Mouse (Mus musculus): ENCODE results near the gene Ttll8.

Gene Ttll8

GRCm38 (mm10) chr15:88921131-88921991, 32.9 kb downstream of the Ttll8 start:
- DNase-seq (ENCODE audit: low spot score), result peak; percentile 49

DNA sequence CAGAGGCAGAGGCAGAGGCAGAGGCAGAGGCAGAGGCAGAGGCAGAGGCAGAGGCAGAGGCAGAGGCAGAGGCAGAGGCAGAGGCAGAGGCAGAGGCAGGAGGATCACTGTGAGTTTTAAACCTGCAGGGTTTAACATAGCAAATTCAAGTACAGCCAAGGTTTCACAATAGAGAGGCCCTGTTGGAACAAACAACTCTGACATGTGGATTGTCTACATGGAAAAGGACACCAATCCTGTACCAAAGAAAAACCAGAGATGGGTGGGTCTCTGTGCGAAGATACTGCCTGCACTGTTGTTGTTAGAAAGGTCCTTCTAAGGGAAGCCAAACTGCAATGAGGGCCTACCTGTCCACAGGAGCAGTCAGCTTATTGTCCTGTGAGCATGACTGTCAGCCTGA, 34.2 kb downstream of the Ttll8 start:
- no peak for DNase-seq (ENCODE audit: low spot score)

DNA sequence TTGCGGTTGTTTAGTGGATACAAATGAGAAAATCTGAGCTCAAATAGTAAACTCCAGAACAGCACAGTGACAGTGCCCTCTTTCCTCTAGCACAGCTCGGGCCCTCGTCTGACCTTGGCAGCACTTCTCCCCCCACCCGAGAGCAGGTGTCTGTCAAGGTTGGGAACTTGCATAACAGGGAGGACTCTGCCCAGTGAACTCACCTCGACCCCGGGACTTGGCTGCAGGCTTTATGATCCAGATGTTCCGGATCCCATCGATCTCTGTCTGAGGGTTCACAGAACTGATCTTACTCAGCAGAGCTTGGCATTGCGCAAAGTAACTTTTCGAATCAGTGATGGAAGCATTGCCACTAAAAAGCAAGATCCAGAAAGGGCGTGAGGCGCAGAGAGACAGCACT, 34.9 kb downstream of the Ttll8 start:
- DNase-seq (ENCODE audit: low spot score), result peak; percentile 37

DNA sequence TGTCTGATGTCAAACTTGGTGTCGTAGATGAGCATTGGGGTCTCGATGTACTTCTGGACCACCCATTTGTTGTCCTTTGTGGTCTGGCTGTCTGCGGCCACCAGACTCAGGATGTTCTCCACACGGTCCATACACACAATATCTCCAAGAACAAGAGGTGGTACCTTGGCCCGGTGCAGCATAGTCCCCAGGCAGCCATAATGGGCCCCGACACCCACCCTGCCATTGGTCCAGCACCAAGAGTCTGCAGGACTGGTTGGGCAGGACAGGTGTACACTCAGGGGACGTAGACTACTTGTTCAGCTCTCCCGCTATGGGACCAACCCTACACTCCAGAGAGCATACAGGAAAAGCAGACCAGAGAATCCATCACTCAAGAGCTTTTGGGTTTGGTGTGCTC, 37.1 kb downstream of the Ttll8 start:
- no peak for DNase-seq (ENCODE audit: low spot score)

DNA sequence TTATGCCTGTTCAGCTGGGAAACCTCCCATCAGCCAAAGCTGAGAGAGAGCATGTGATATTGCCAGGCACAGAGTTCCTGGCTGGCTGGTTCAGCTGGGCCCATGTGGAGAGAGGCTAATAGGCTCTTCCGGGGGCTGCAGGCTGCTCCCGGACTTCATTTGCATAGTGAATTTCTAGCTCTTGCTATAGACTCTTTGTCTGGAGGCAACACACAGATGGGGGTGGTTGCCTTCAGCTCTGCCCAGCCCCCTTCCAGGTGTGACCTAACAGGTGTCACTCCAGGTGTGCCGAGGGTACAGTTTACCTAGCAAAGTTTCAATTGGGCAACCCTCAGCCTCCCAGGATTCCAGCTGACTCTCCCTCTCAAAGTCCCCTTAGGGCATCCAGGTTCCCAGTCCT, 37.9 kb downstream of the Ttll8 start:
- no peak for DNase-seq (ENCODE audit: low spot score)

DNA sequence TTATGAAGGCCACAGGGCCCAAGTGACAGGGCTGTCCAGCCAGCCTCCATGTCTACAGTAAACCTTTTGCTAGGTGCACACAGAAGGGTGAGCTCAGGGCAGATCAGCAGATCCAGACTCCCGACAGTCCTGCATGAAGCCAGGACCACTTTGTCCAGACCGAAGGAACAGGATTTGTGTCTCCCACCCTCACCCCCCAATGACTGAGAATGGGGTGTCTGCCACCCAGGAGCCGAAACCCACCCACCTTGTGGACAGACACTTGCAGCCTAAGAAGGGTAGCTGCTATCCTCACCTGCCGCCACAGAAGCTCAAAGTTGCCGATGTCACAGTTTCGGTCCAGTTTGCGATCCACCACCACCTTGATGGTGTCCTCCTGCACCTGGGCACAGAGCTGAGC, 39.2 kb downstream of the Ttll8 start:
- no peak for DNase-seq (ENCODE audit: low spot score)

DNA sequence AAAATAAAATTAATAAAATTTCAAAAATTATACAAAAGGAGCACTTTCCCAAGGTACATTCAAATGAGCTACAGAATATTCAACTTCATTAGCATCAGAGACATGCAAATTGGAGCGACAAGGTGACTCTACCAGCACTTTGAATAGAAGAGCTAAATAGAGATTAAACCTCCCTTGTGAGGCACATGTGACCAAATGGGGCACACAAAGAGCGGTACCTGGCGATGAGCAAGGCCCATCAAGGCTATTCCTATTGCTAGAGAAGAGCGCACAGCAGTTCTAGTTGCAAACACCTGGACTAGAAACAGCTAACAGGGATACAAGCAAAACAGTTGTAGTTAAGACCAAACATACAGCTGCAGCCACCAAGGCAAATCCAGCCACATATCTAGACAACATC, 47.9 kb downstream of the Ttll8 start:
- DNase-seq (ENCODE audit: low spot score), result no peak

DNA sequence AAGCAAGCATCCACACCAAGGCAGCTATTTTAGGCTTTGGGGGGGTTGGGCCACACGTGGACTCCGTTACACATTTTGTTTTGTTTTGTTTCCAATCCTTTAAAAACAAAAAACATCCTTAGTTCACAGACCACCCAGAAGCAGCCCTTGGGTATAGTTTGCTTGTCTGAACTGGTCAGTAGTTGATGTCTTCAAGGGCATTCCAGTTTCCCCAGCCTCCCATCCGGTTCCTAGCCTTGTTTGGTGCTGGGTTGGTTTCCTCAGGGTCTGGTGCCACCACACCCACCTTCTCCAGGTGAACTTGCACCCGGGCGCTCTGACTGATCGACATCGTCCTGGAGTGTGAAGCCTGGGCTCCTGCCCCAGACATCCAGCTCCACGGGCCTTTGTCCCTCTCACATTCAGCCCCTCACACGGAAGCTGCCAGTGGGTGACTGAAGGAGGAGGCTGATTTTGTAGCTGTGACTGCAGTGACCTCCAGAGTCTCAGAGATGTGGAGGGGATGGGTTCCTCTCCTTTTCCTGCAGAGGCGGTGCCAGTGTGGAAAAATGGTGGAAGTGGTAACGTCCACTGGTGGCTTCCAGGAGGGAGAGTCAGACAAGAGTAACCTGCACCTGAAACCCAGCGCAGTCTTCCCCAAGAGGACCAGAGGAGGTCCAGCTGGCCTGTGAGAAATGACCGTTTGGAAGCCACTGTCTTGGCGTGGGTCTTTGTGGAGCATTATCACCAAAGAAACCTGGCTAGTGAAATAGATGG, 50.0 kb downstream of the Ttll8 start:
- DNase-seq (ENCODE audit: low spot score), result no peak

- DNase-seq (ENCODE audit: low spot score), result no peak
Measured at GRCm38 (mm10) chr15:88903086-88903485, 51.1 kb downstream of the Ttll8 start.

DNA sequence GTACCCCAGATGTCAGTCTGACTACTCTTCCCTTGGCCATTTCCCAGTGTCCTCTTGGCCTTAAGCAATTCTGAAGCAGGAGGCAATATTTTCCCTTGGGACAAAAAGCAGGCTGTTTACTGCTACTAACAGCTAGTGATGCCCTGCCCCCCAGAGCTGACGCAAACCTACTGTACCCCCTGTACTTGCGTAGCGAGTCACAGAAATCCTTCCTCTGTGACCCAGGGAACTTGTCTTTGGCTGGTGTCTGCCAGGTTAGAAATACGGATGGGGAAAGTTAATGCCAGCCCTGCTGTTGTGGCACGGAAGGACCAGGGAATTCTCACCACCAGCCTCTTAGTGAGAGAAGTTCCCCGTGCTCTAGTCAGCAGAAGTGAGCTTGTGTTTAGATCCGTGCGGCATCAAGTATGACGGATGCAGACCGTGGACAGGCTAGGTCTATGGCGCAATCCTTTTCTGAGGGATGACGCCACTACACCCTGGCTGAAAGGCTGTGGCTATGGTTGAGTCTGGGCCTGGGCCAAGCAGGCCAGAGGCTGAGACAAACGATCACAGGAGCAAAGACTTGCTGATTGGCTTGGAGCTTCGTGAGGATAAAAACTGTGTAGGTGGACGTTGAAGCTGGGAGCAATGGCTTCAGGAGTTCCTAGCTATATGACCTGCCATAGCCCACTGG, 51.9 kb downstream of the Ttll8 start:
- DNase-seq (ENCODE audit: low spot score), result no peak

DNA sequence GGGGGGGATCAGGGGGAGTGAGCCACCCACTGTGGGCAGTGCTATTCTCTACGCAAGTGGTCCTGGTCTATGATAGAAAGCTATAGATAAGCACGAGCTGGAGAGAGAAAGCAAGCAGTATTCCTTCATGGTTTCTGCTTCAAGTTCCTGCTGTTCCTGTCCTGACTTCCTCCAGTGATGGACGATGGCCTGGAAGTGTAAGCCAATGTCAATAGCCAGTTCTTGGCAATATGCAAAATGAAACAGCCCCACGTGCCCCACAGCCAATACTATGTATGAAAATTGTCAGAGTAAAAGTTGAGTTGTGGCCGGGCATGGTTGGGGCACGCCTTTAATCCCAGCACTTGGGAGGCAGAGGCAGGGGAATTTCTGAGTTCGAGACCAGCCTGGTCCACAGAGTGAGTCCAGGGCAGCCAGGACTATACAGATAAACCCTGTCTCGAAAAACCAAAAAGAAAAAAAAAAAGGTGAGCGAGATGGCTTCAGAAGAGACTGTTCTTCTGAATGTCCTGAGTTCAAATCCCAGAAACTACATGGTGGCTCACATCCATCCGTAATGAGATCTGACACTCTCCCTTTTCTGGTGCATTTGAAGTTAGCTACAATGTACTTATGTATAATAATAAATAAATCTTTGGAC, 57.8 kb downstream of the Ttll8 start:
- no peak for DNase-seq (ENCODE audit: low spot score)

- no peak for DNase-seq (ENCODE audit: low spot score)
Measured at GRCm38 (mm10) chr15:88895891-88896290, 58.3 kb downstream of the Ttll8 start.

DNA sequence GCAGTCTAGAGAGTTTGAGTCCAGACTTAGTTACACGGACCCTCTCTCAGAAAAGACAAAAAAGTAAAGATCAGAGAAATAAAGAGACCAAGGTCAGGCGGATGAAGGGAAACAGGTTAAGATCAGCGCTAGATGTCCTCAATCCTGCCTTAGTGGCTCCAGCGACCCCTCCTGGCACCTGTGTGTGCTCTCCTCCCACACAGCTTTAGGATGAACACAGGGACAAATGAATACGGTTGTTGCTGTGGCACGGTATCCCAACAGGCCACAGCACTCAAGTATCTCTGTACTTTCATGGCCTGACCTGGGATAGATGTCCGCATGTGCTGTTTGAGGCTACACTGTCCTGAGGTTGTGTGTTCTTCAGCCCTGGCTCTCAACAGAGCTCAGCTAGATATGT, 59.1 kb downstream of the Ttll8 start:
- DNase-seq (ENCODE audit: low spot score), result no peak

DNA sequence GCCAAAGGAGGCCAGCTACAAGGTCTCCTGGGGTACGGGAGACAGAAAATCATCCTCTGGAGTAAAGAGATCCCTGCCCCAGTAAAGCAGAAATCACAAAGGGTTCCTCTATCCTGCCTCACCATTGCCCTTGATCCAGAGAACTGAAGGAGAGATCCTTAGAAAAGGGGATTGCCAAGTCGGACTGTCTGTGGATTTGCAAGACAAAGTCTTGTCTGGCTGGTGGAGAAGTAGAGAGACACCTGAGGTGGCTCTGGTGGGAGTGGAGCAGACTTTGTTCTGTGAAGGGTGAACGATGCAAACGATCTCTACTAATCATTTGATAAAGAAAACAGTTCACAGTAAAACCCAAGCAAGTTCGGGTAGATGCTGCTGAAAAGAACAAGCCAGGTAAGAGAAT, 61.3 kb downstream of the Ttll8 start:
- DNase-seq (ENCODE audit: low spot score), result no peak

DNA sequence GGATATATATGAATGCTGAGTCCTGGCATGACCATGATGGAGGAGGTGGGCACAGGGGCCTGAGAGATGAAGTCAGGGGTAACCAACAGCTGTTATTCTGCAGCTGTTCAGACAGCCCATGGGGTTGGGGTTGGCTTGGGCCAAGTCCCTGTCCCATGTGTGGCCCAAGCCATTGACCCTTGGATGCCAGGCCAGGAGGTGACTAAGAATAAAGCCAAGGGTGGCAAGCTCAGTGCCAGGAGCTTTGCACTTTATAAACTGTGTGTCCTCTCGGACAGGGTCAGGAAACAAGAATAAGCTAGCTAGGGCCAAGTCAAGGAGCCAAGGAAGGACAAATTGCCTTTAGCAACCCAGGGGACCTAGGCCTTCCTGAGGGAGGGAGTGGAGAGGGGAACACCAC, 62.0 kb downstream of the Ttll8 start:
- DNase-seq (ENCODE audit: low spot score), result no peak

DNA sequence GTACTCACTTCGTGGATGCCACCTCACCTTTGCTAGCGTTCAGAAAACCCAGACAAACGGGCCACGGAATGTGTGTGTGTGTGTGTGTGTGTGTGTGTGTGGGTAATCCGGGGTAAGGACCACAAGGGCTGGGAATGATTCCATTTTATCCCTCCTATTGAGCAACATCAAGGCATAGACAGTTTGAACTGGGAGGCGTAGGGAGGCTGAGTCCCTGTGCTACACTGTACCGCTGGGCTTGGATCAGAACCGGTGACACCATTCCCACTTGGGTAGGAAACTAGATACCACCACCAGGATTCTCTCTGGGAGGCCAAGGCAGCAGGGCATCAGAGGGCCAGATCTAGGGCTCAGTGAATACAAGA, 62.6 kb downstream of the Ttll8 start:
- no peak for DNase-seq (ENCODE audit: low spot score)

- DNase-seq (ENCODE audit: low spot score), result peak; percentile 84
Measured at GRCm38 (mm10) chr15:88890751-88891675, 63.2 kb downstream of the Ttll8 start.

DNA sequence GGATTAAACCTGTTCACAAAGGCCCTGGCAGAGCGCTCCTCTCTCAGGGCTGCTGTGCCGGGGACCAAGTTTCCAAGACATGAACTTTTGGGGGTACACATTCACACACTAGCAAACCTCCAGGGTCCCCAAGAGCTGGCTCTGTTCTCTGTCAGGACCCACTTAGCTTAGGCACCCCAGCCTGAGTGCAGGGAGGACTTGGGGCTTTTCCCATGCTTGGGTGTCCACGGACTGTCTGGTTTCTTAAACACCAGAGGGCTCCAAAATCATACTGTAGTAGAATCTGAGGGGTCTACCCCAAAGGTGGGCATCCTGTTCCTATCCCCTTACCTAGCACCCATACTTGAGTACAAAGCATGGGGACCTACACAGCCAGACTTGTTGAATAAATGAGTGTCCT, 64.2 kb downstream of the Ttll8 start:
- no peak for DNase-seq (ENCODE audit: low spot score)

GRCm38 (mm10) chr15:88889032-88889431, 65.2 kb downstream of the Ttll8 start:
- DNase-seq (ENCODE audit: low spot score), result no peak

DNA sequence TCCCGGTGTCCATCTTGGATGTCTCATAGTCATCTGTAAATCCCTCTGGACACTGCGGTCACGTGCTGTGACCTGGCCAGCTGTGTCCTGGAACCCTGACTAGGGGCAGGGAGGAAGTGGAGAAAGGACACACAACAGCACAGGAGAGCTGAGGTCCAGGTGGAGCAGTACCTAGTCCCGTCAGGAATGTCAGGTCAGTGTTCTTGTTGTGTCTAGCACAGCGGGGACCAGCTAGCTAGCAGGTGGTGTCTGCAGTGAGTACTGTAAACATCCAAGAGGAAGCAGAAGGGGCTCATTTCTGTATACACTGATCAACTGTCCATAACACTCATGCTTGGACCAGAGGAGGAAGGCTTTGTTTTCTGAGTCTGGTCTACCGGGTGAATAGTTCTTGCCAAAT, 68.8 kb downstream of the Ttll8 start:
- DNase-seq (ENCODE audit: low spot score), result no peak

- DNase-seq (ENCODE audit: low spot score), result no peak
Measured at GRCm38 (mm10) chr15:88883342-88883741, 70.9 kb downstream of the Ttll8 start.
